ENCODE assay signal across 8 mouse cellular contexts in genomic region chr12:21285508-21286242, GRCm38 (mm10). TPM values are rescaled to one million over a fixed set of nuclear protein-coding genes. Genes with fewer than 3 reads are reported as not detected.
A peak's percentile ranks its signal among the peaks of the same experiment; 100 is the strongest.
DNase-seq lines count a peak whose midpoint lies in the region; ATAC-seq lines count a peak whose summit lies in the region.

No protein-coding gene starts in this region.

- no peaks in the 10 kb centered on the region for H3K9me3 ChIP-seq in heart, embryonic 16.5 days (replicated peaks; ENCODE audit: control insufficient read depth, low read length)
- H3K9me3 ChIP-seq in forebrain, embryonic 14.5 days (replicated peaks; ENCODE audit: control insufficient read depth, low read length): no peaks in the 10 kb centered on the region
- no peaks in the 10 kb centered on the region for H3K9me3 ChIP-seq in liver, embryonic 13.5 days (replicated peaks)
- H3K9me3 ChIP-seq in stomach, embryonic 16.5 days (replicated peaks; ENCODE audit: control insufficient read depth, low read length): no peaks in the 10 kb centered on the region

- peaks cover 20% of the 10 kb centered on the region for H3K4me1 ChIP-seq in heart, embryonic 16.5 days (ENCODE audit: control insufficient read depth, insufficient read depth, low read length)
- peaks cover 7% of the 10 kb centered on the region for H3K4me1 ChIP-seq in forebrain, embryonic 14.5 days (ENCODE audit: control insufficient read depth, insufficient read depth, low read length)
- peaks cover 36% of the 10 kb centered on the region for H3K4me1 ChIP-seq in liver, embryonic 13.5 days (replicated peaks)
- peaks cover 16% of the 10 kb centered on the region for H3K4me1 ChIP-seq in stomach, embryonic 16.5 days (ENCODE audit: control insufficient read depth, insufficient read depth, low read length)

- no peaks in the 10 kb centered on the region for H3K27me3 ChIP-seq in heart, embryonic 16.5 days (ENCODE audit: control insufficient read depth, insufficient read depth, low read length)
- H3K27me3 ChIP-seq in forebrain, embryonic 14.5 days (replicated peaks; ENCODE audit: control insufficient read depth, insufficient read depth, low read length): no peaks in the 10 kb centered on the region
- no peaks in the 10 kb centered on the region for H3K27me3 ChIP-seq in liver, embryonic 13.5 days
- H3K27me3 ChIP-seq in stomach, embryonic 16.5 days (ENCODE audit: control insufficient read depth, insufficient read depth, low read length): no peaks in the 10 kb centered on the region

- intact Hi-C loops in left cerebral cortex, postnatal 4 days (cut with DNase I): no loop called here

- peak overlapping the region; percentile 78 for H3K4me3 ChIP-seq in heart, embryonic 16.5 days (ENCODE audit: low read length)
- H3K4me3 ChIP-seq in forebrain, embryonic 14.5 days (ENCODE audit: low read depth, low read length): peak overlapping the region; percentile 71
- peak overlapping the region; percentile 89 for H3K4me3 ChIP-seq in liver, embryonic 13.5 days (replicated peaks)
- peak overlapping the region; percentile 97 for H3K4me3 ChIP-seq in stomach, embryonic 16.5 days (replicated peaks; ENCODE audit: low read length)

- peak; percentile 80 for ATAC-seq in heart, embryonic 16.5 days (replicated peaks; ENCODE audit: extremely low read depth, insufficient read depth, low FRiP score)
- ATAC-seq in forebrain, embryonic 14.5 days: peak; percentile 85
- ATAC-seq in liver, embryonic 13.5 days (ENCODE audit: low read depth): peak; percentile 80
- peak; percentile 80 for ATAC-seq in stomach, embryonic 16.5 days (ENCODE audit: insufficient read depth, low FRiP score)

- H3K27ac ChIP-seq in heart, embryonic 16.5 days (ENCODE audit: low read length): peak overlapping the region; percentile 76
- H3K27ac ChIP-seq in forebrain, embryonic 14.5 days (ENCODE audit: low read depth, low read length): no peak overlapping the region
- peak overlapping the region; percentile 66 for H3K27ac ChIP-seq in liver, embryonic 13.5 days
- peak overlapping the region; percentile 67 for H3K27ac ChIP-seq in stomach, embryonic 16.5 days (ENCODE audit: low read length)

- WGBS in heart, embryonic 16.5 days: under 1% methylated on average over 47 of the region's 47 CpGs
- 1% methylated on average over 47 of the region's 47 CpGs for WGBS in forebrain, embryonic 14.5 days
- under 1% methylated on average over 47 of the region's 47 CpGs for WGBS in liver, embryonic 13.5 days (ENCODE audit: insufficient replicate concordance)
- under 1% methylated on average over 47 of the region's 47 CpGs for WGBS in stomach, embryonic 16.5 days

- peak overlapping the region; percentile 91 for H3K4me2 ChIP-seq in heart, embryonic 16.5 days (ENCODE audit: low read depth, low read length)
- H3K4me2 ChIP-seq in forebrain, embryonic 14.5 days (ENCODE audit: low read length): peak overlapping the region; percentile 76
- peak overlapping the region; percentile 93 for H3K4me2 ChIP-seq in liver, embryonic 13.5 days
- peak overlapping the region; percentile 89 for H3K4me2 ChIP-seq in stomach, embryonic 16.5 days (ENCODE audit: low read depth, low read length)

- H3K9ac ChIP-seq in heart, embryonic 16.5 days (ENCODE audit: low read length): peak overlapping the region; percentile 91
- H3K9ac ChIP-seq in forebrain, embryonic 14.5 days (ENCODE audit: low read length): peak overlapping the region; percentile 67
- H3K9ac ChIP-seq in liver, embryonic 13.5 days: peak overlapping the region; percentile 79
- H3K9ac ChIP-seq in stomach, embryonic 16.5 days (ENCODE audit: low read length): peak overlapping the region; percentile 91

- no peak for DNase-seq in heart, adult 9 months (ENCODE audit: low spot score in 2 of 2)
- peak; percentile 17 for DNase-seq in MEL-GATA-1-ER (ENCODE audit: extremely low read depth, low read depth)
- DNase-seq in forebrain, embryonic 14.5 days (ENCODE audit: low spot score): no peak
- no peak for DNase-seq in liver, embryonic 13.5 days
- DNase-seq in left cerebral cortex, postnatal 4 days: no peak
- DNase-seq in thymus, postnatal 10 days (ENCODE audit: low spot score in 2 of 2): no peak

- H3K36me3 ChIP-seq in heart, embryonic 16.5 days (ENCODE audit: control insufficient read depth, insufficient read depth): no peaks in the 10 kb centered on the region
- H3K36me3 ChIP-seq in forebrain, embryonic 14.5 days (ENCODE audit: control insufficient read depth, insufficient read depth, low read length): peaks cover 8% of the 10 kb centered on the region
- peaks cover 12% of the 10 kb centered on the region for H3K36me3 ChIP-seq in liver, embryonic 13.5 days
- H3K36me3 ChIP-seq in stomach, embryonic 16.5 days (ENCODE audit: control insufficient read depth, insufficient read depth, low read length): no peaks in the 10 kb centered on the region

RNA-seq across cellular contexts. Expression of gene Itgb1bp1, which starts 0.4 kb away (rescaled TPM):
- 38.7 and 38.8 TPM in 2 replicates for polyA plus RNA-seq in heart, embryonic 16.5 days (2015; fragmentation: Nextera tagmentation; extraction: Ambion mirVana)
- polyA plus RNA-seq in forebrain, embryonic 14.5 days (2014; fragmentation: Nextera tagmentation; extraction: Ambion mirVana): 48.2 and 49.7 TPM in 2 replicates
- polyA plus RNA-seq in liver, embryonic 13.5 days (2015; fragmentation: Nextera tagmentation; extraction: Ambion mirVana): 28.7 and 29.3 TPM in 2 replicates
- polyA plus RNA-seq in stomach, embryonic 16.5 days (2015; fragmentation: Nextera tagmentation; extraction: Ambion mirVana): 43.9 and 45.2 TPM in 2 replicates
- total RNA-seq in left cerebral cortex, postnatal 4 days (2021): 10 to 100 TPM; 33.4 to 35.3 TPM

RNA-seq across cellular contexts. Expression of gene Cpsf3, which starts 0.5 kb away (rescaled TPM):
- 70.9 and 77.0 TPM in 2 replicates for polyA plus RNA-seq in heart, embryonic 16.5 days (2015; fragmentation: Nextera tagmentation; extraction: Ambion mirVana)
- polyA plus RNA-seq in forebrain, embryonic 14.5 days (2014; fragmentation: Nextera tagmentation; extraction: Ambion mirVana): 126 and 131 TPM in 2 replicates
- 51.6 and 64.4 TPM in 2 replicates for polyA plus RNA-seq in liver, embryonic 13.5 days (2015; fragmentation: Nextera tagmentation; extraction: Ambion mirVana)
- 98.1 and 99.5 TPM in 2 replicates for polyA plus RNA-seq in stomach, embryonic 16.5 days (2015; fragmentation: Nextera tagmentation; extraction: Ambion mirVana)
- total RNA-seq in left cerebral cortex, postnatal 4 days (2021): 10 to 100 TPM; 54.6 to 58.0 TPM

RNA-seq across cellular contexts. Expression of gene Iah1, which starts 30.5 kb away (rescaled TPM):
- 42.2 and 46.5 TPM in 2 replicates for polyA plus RNA-seq in heart, embryonic 16.5 days (2015; fragmentation: Nextera tagmentation; extraction: Ambion mirVana)
- 52.3 and 55.6 TPM in 2 replicates for polyA plus RNA-seq in forebrain, embryonic 14.5 days (2014; fragmentation: Nextera tagmentation; extraction: Ambion mirVana)
- polyA plus RNA-seq in liver, embryonic 13.5 days (2015; fragmentation: Nextera tagmentation; extraction: Ambion mirVana): 30.2 and 34.0 TPM in 2 replicates
- 46.6 and 55.7 TPM in 2 replicates for polyA plus RNA-seq in stomach, embryonic 16.5 days (2015; fragmentation: Nextera tagmentation; extraction: Ambion mirVana)
- 10 to 100 TPM; 18.7 to 22.2 TPM for total RNA-seq in left cerebral cortex, postnatal 4 days (2021)
